Mouse (Mus musculus): ENCODE measurements around the gene Krtap4-2. TPM values are rescaled to one million over a fixed set of nuclear protein-coding genes. Genes with fewer than 3 reads are reported as not detected.
"Not testable (repeated sequence)": the region's sequence is repeated elsewhere in the genome, so short reads cannot be mapped to it uniquely, and the experiment has no call there.

The Krtap4-2 gene
- polyA plus RNA-seq, 1 experiment from 2014 or later, result not detected

DNA sequence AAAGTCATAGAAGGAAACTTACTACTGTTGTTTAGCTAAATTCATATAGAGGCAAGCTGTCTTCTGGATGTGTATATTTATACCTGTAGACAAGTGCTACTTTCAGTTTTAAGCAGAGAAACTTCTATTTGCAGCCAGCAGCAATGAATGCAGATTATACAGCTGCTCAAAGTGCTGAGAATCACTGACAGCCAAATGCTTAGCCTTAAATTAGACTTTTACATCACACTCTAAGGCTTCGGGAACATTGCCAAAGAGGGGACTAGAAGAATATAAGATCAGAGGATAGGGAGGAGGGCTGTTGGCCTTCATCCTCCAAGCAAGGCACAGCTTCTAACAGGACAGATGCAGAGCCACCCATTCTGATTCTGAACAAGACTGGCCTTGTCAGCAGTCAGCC, 2.2 kb upstream of the Krtap4-2 start:
- no peak for ATAC-seq (ENCODE audit: insufficient number of reproducible peaks, low FRiP score, low TSS enrichment, low read depth)
- Histone ChIP-seq H3K4me2 (no peak overlapping the region), H3K36me3 (no peaks in the 10 kb centered on the region), H3K27ac (no peak overlapping the region), H3K9me3 (no peaks in the 10 kb centered on the region), H3K9ac (no peak overlapping the region), H3K27me3 (peaks cover 5% of the 10 kb centered on the region; the same call in 1 of the 2 replicates), H3K4me3 (no peak overlapping the region), H3K4me1 (0 out of 2 replicates have a peak, but pooled peaks cover 3% of the 10 kb centered on the region)
- WGBS, result 66% methylated on average over 1 of the region's 1 CpGs

DNA sequence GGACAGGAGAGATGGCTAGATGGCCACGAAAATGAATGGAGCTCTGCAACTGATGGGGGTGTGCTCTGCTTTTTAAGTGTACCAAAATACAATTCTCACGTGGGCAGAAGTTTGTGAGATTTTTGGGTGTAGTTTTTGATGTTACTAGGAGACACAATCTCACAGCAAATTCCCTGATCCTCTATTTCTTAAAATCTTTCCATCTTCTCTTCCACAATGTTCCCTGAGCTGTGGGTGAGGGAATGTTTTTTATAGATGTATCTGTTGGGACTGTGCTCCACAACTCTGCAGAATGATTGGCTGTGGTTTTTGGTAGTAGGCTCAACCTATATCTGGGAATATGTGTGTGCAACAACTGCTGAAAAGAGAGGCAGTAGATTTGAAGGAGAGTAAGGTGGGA, 1.6 kb downstream of the Krtap4-2 start:
- Histone ChIP-seq H3K9me3 (no peaks in the 10 kb centered on the region), H3K27ac (no peak overlapping the region), H3K4me1 (0 out of 2 replicates have a peak, but pooled peaks cover 3% of the 10 kb centered on the region), H3K9ac (no peak overlapping the region), H3K36me3 (no peaks in the 10 kb centered on the region), H3K4me3 (no peak overlapping the region), H3K27me3 (peaks cover 5% of the 10 kb centered on the region; the same call in 1 of the 2 replicates), H3K4me2 (no peak overlapping the region)
- no peak for ATAC-seq (ENCODE audit: insufficient number of reproducible peaks, low FRiP score, low TSS enrichment, low read depth)
- 66% methylated on average over 2 of the region's 2 CpGs for WGBS

DNA sequence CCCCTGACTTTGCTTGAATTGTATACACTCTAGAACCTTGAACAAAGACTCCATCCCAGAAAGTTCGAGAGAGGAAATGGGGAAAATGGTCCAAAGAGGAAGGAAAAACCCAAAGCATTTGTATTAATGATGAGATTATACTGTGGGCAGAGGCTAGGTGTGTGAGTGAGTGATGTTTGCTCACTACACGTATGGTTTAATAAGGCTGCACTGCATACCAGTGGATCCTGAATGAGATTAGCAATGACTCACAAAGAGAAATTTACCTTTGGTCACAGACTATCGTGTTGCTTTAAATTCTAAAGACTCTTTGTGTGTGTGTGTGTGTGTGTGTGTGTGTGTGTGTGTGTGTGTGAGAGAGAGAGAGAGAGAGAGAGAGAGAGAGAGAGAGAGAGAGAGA, 4.0 kb downstream of the Krtap4-2 start:
- peaks cover 5% of the 10 kb centered on the region; the same call in 1 of the 2 replicates for H3K27me3 ChIP-seq
- no peaks in the 10 kb centered on the region for H3K36me3 ChIP-seq
- no peak overlapping the region for H3K4me2 ChIP-seq
- no peak overlapping the region for H3K4me3 ChIP-seq
- H3K4me1 ChIP-seq, result 0 out of 2 replicates have a peak, but pooled peaks cover 3% of the 10 kb centered on the region
- 57% methylated on average over 3 of the region's 3 CpGs for WGBS
- ATAC-seq (ENCODE audit: insufficient number of reproducible peaks, low FRiP score, low TSS enrichment, low read depth), result no peak
- no peaks in the 10 kb centered on the region for H3K9me3 ChIP-seq
- no peak overlapping the region for H3K27ac ChIP-seq
- H3K9ac ChIP-seq, result no peak overlapping the region

DNA sequence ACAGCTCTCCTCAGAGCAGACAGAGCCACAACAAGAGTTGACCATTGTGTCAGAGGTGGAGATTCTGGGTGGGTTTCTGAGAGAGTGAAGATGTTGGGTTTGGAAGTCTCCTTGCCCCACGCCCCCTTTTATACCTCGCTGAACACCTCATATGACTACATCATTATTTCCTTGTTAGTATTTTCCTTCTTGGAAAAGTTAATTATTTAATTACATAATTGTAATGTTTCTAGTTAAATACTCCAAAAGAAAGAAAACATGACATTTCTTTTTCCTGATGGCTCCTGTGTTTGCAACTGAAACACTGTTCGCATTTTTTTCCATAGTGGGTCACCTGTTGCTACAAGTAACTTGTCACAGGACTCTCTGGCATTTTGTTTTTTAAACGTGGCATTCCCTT, 6.7 kb downstream of the Krtap4-2 start, which contains the start of gene Krtap4-1:
Krtap4-1 (minus strand) TSS at position 101 of the 400 bp plus-strand sequence.
- H3K27ac ChIP-seq, result no peak within 1 kb of the TSS
- H3K9ac ChIP-seq, result no peak within 1 kb of the TSS
- H3K4me3 ChIP-seq, result no peak within 1 kb of the TSS
- no peaks in the 10 kb centered on the region for H3K27me3 ChIP-seq
- H3K9me3 ChIP-seq, result no peaks in the 10 kb centered on the region
- ATAC-seq (ENCODE audit: insufficient number of reproducible peaks, low FRiP score, low TSS enrichment, low read depth), result no peak
- H3K4me2 ChIP-seq, result no peak within 1 kb of the TSS
- 78% methylated on average over 4 of the region's 4 CpGs for WGBS
- no peaks in the 10 kb centered on the region for H3K36me3 ChIP-seq
- H3K4me1 ChIP-seq, result no peaks in the 10 kb centered on the region

DNA sequence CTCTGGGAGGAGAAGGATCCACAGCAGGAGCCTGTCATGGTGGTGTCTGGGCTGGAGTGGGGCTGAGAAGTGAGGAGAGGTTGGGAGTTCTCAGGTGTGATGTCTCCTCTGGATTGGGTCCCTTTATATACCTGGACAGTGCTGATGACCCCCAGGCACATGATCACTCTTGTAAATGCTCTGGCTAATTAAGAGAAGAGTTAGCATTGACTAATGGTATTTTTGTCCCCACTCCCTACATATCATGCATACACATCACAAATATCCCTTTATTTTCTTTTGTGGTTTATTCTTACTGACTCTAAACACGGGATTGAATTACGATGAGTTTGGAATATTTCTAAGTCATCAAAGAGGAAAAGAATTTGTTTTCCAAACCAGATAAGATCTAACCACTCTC, 14.5 kb downstream of the Krtap4-2 start, which contains the start of gene Gm11562:
Gm11562 (minus strand) TSS at position 101 of the 400 bp plus-strand sequence.
- Histone ChIP-seq H3K9me3 (no peaks in the 10 kb centered on the region), H3K4me2 (no peak within 1 kb of the TSS), H3K27ac (no peak within 1 kb of the TSS), H3K4me3 (no peak within 1 kb of the TSS), H3K27me3 (no peaks in the 10 kb centered on the region), H3K36me3 (no peaks in the 10 kb centered on the region), H3K9ac (no peak within 1 kb of the TSS), H3K4me1 (no peaks in the 10 kb centered on the region)
- 61% methylated on average over 2 of the region's 2 CpGs for WGBS
- no peak; the same call in 1 of the 2 replicates for ATAC-seq (ENCODE audit: insufficient number of reproducible peaks, low FRiP score, low TSS enrichment, low read depth)

DNA sequence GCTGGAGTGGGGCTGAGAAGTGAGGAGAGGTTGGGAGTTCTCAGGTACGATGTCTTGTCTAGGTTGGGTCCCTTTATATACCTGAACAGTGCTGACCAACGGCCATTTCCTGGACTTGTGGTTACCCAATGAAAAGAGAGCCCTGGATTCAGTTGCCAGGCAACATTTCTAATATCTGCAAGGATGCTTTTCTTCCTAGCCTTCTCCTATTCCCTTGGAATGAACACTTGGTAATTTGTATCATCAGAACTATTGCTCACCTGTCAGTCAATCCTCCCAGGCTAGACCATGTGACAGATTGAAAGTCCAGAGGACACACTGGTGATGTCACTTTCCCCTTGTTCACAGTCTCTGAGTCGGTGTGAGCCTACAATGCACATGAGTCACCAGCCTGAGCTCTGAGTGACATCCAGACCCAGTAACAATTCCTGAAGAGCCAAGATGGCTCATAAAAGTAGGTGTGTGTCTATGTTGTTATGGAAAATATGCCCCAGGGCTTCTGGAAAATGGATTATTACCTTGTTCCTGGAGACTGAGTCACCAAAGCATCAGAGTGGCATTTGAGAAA, 20.0 kb downstream of the Krtap4-2 start, which contains the start of gene Krtap2-4:
Krtap2-4 (minus strand) TSS at position 51 of the 568 bp plus-strand sequence.
- Histone ChIP-seq H3K4me1 (no peaks in the 10 kb centered on the region), H3K9ac (no peak within 1 kb of the TSS), H3K4me3 (no peak within 1 kb of the TSS), H3K27ac (no peak within 1 kb of the TSS), H3K27me3 (no peaks in the 10 kb centered on the region), H3K36me3 (no peaks in the 10 kb centered on the region), H3K9me3 (no peaks in the 10 kb centered on the region), H3K4me2 (no peak within 1 kb of the TSS)
- 57% methylated on average over 3 of the region's 3 CpGs for WGBS
- ATAC-seq (ENCODE audit: insufficient number of reproducible peaks, low FRiP score, low TSS enrichment, low read depth), result no peak

DNA sequence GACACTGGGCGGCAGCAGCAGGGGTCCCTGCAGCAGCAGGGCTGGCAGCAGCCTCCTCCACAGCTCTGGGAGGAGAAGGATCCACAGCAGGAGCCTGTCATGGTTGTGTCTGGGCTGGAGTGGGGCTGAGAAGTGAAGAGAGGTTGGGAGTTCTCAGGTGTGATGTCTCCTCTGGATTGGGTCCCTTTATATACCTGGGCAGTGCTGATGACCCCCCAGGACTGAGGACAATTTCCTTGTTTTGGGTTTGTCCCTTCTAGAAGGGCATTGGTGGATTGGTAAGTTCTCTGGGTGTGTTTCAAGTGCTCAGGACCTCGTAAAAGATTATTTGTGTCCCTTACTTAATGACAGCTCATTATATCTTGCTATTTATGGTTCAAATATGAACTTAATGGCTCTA, 24.8 kb downstream of the Krtap4-2 start, which contains the start of gene Gm11937:
Gm11937 (minus strand) TSS at position 101 of the 400 bp plus-strand sequence.
- H3K9me3 ChIP-seq; H3K4me1 ChIP-seq; ATAC-seq (ENCODE audit: insufficient number of reproducible peaks, low FRiP score, low TSS enrichment, low read depth); H3K27me3 ChIP-seq; H3K4me3 ChIP-seq; H3K36me3 ChIP-seq; H3K4me2 ChIP-seq; H3K9ac ChIP-seq; H3K27ac ChIP-seq: not testable (repeated sequence)
- 46% methylated on average over 2 of the region's 2 CpGs for WGBS

DNA sequence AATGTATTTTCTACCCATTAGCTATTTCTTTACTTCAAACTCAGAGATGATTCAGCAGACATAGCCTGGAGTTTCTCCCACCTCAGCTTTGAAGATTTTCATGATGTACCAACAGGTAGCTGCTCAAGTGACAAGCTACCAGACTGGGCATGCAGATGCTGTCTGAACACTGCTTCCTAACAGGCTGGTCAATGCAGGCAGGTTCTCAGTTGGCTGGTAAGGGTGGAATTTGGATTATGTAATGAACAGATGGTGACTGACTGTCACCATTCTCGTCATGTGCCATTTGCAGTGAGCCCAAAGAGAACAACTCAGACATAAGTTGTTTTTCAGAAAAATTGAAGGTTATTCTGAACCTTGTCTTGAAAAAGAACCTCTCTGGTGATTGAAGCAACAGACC, 25.8 kb downstream of the Krtap4-2 start:
- no peak overlapping the region for H3K4me2 ChIP-seq
- 51% methylated on average over 1 of the region's 1 CpGs for WGBS
- H3K4me1 ChIP-seq, result no peaks in the 10 kb centered on the region
- no peak for ATAC-seq (ENCODE audit: insufficient number of reproducible peaks, low FRiP score, low TSS enrichment, low read depth)
- no peak overlapping the region for H3K27ac ChIP-seq
- H3K36me3 ChIP-seq, result no peaks in the 10 kb centered on the region
- H3K4me3 ChIP-seq, result no peak overlapping the region
- H3K9me3 ChIP-seq, result no peaks in the 10 kb centered on the region
- H3K9ac ChIP-seq, result no peak overlapping the region
- H3K27me3 ChIP-seq, result no peaks in the 10 kb centered on the region

DNA sequence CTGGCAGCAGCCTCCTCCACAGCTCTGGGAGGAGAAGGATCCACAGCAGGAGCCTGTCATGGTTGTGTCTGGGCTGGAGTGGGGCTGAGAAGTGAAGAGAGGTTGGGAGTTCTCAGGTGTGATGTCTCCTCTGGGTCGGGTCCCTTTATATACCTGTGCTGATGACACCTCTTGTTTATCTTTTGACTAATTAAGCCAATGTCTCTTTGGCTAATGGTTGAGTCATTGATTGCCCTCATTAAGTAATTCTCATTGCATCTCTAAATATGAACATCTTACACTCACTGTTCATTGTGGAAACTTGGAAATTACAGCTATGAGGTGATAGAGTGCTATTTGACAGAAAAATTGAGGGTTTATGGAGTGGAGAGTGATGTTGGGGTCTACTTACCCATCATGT, 31.7 kb downstream of the Krtap4-2 start, which contains the start of gene Gm11938:
Gm11938 (minus strand) TSS at position 101 of the 400 bp plus-strand sequence.
- not testable (repeated sequence) for H3K9me3 ChIP-seq; H3K4me2 ChIP-seq; H3K27me3 ChIP-seq; H3K27ac ChIP-seq; H3K4me3 ChIP-seq; H3K36me3 ChIP-seq; ATAC-seq (ENCODE audit: insufficient number of reproducible peaks, low FRiP score, low TSS enrichment, low read depth); H3K9ac ChIP-seq; H3K4me1 ChIP-seq
- 28% methylated on average over 1 of the region's 1 CpGs for WGBS

DNA sequence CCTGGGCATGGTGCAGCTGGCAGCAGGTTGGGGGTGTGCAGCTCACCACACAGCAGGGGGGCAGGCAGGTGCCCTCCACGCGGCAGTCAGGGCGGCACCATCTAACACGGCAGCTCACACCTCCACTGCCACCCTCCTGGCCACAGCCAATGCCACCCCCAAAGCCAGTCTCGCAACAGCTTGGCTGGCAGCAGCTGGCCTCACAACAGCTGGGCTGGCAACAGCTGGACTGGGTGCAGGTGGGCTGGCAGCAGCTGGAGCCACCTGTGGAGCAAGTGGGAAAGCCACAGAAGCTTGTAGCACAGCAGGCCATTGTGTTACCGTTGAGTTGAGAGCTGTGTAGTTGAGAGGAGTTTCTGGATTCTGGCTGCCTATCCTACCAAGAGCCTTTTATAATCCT, 37.1 kb downstream of the Krtap4-2 start, which contains the start of gene Krtap9-3:
Krtap9-3 (minus strand) TSS at position 364 of the 400 bp plus-strand sequence.
- 79% methylated on average over 6 of the region's 6 CpGs for WGBS
- not testable (repeated sequence) for H3K27me3 ChIP-seq; H3K4me3 ChIP-seq; H3K4me1 ChIP-seq; H3K27ac ChIP-seq; H3K4me2 ChIP-seq; H3K9me3 ChIP-seq; ATAC-seq (ENCODE audit: insufficient number of reproducible peaks, low FRiP score, low TSS enrichment, low read depth); H3K9ac ChIP-seq; H3K36me3 ChIP-seq

DNA sequence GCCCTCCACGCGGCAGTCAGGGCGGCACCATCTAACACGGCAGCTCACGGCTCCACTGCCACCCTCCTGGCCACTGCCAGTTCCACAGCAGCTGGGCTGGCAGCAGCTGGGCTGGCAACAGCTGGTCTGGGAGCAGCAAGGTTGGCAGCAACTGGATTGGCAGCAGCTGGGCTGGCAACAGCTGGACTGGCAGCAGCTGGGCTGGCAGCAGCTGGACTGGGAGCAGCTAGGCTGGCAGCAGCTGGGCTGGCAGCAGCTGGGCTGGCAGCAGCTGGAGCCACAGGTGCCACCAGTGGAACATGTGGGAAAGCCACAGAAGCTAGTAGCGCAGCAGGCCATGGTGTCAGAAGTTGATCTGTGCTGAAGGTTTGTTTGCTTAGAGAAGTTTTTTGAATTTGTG, 43.9 kb downstream of the Krtap4-2 start, which contains the start of gene Krtap1-3:
Krtap1-3 (minus strand) TSS at position 359 of the 400 bp plus-strand sequence.
- H3K4me2 ChIP-seq, result no peak within 1 kb of the TSS
- ATAC-seq (ENCODE audit: insufficient number of reproducible peaks, low FRiP score, low TSS enrichment, low read depth), result no peak
- H3K27me3 ChIP-seq, result no peaks in the 10 kb centered on the region
- H3K4me3 ChIP-seq, result no peak within 1 kb of the TSS
- H3K27ac ChIP-seq, result no peak within 1 kb of the TSS
- no peaks in the 10 kb centered on the region for H3K36me3 ChIP-seq
- H3K9me3 ChIP-seq, result no peaks in the 10 kb centered on the region
- 75% methylated on average over 6 of the region's 6 CpGs for WGBS
- H3K9ac ChIP-seq, result no peak within 1 kb of the TSS
- no peaks in the 10 kb centered on the region for H3K4me1 ChIP-seq

DNA sequence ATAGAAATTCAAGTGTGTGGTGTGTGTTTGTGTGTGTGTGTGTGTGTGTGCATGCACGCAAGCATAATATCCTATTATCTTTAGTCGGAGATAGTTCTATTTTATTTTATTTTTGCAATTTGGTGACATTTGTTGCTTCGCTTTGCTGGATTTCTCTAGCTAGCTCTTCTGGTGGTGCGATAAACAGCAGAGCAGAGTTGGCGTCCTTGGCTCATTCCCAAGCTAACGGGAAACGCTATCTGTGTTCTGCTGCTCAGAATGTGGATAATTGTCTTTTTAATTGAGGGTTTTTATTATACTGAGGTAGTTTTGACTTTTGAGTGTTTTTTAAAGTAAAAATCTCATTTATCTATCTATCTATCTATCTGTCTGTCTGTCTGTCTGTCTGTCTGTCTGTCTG, 49.8 kb downstream of the Krtap4-2 start:
- ATAC-seq (ENCODE audit: insufficient number of reproducible peaks, low FRiP score, low TSS enrichment, low read depth), result no peak
- Histone ChIP-seq H3K36me3 (no peaks in the 10 kb centered on the region), H3K4me1 (no peaks in the 10 kb centered on the region), H3K27me3 (no peaks in the 10 kb centered on the region), H3K27ac (no peak overlapping the region), H3K9ac (no peak overlapping the region), H3K4me3 (no peak overlapping the region), H3K9me3 (no peaks in the 10 kb centered on the region), H3K4me2 (no peak overlapping the region)
- 89% methylated on average over 7 of the region's 7 CpGs for WGBS

Measured in limb, embryonic 15.5 days (tissue).